Mouse (Mus musculus) gastrocnemius, postnatal 4 days (tissue): ENCODE measurements around the gene Dph6. TPM values are rescaled to one million over a fixed set of nuclear protein-coding genes. Genes with fewer than 3 reads are reported as not detected.

Experiments used
- DNase-seq, 2 experiments: peaks; one replicate each; pipeline ENCODE4 v3.0.0; 2021 to 2022; ENCODE audit warnings: low spot score in 2 of 2, mixed read lengths in 2 of 2
- total RNA-seq, 2 experiments: library from RNA; stranded (reverse); gene quantifications; 2 replicates each; pipeline ENCODE4 v1.2.3; 2021

Dph6 gene
- total RNA-seq, 2 experiments from 2014 or later, result 7.2 to 7.3 TPM

DNA sequence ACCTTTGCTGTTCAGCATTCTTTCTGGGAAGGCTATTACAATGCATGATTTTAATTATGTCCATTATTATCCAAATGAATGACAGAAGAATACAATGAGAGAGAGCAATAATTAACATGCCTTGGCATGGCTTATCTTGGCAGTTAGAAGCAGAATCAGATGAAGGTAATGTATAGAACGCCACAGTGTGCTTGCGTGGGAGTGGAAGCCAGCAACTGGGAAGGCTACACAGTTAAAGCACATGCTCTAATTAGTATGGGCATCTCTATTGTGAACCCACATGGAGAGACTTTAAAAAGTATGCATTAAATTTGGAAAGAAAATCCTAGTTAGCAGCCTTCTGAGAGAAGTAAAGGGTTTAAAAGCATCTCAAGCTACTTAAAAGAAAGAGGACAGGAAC is 112.4 kb downstream of the Dph6 start:
- DNase-seq, result no peak

DNA sequence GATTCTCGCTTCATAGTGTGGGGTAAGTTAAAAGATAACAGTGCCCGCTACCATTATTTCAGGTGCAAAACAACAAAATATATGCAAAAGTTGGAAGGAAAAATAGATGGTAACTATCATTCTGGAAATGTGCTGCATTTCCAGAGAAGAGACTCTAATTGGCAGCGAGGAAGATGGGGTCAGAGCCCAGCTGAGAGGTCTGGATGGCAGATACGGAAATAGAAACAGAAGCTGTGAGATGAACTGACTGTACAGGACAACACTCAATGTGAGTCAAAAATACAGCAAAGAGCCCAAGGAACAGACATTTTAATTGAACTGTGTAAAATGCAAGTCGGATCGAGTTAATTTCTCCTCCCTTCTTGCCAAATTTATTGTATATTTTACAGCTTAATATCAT is 114.3 kb downstream of the Dph6 start:
- no peak for DNase-seq

DNA sequence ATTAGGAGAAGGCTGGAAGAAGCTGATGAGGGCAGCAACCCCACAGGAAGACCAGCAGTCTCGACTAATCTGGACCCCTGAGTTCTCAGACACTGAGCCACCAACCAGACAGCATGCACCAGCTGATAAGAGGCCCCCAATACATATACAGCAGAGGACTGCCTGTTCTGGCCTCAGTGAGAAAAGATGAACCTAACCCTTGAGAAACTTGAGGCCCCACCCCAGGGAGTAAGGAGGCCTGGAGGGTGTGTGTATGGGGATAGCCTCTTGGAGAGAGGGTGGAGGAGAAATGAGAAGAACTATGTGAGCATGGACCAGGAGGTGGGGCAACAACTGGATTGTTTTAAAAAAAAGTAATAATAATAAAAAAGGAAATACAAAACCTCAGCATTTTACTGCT is 118.7 kb downstream of the Dph6 start:
- DNase-seq, result no peak

DNA sequence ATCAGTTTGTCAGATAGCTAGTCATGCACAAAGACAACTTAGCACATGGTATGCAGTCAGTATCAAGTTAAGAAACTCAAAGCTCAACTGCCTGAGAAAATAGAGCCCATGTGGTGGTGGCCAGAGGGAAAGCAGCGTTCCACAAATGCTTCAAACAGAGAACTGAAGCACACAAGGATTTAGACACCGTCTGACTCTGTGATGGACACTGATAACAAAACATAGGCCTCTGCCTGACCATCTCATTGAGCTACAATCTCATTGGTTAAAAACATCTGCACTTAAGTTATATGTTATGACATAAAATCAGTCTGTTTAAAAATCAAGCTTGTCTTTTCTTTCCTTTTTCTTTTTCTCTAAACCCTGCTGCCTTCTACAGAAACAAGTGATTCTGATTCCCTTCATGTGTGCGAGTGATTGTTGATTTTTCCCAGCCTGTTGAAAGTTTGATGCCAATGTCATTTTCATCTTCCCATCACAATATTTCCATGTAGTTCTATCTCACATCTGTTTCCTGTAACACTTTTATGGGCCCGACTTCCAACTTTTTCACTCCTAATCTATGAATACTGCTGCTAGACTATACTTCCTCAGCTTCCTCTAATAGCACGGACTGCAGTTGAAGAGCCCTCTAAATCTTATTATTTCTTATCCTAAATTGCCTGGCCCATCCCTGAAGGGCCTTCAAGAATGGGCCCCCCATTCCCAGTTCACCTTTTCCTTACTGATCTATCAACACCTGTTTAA is 123.6 kb downstream of the Dph6 start:
- no peak for DNase-seq

DNA sequence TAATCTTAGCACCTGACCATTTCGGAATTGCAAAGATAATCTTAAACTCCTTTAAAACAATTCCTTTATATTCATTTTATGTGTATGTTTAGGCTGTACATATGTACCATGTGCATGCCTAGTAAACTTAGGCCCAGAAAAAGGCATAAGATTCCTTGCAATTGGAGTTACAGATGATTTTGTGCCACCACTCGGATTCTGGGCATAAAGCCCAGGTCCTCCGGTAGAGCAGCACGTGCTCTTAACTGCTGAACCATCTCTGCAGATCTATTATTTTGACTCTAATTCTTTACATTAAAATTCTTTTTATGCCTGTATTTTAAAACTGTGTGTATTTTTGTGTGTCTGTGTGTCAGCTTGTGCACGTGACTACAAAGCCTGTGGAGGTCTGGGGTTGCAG is 134.3 kb downstream of the Dph6 start:
- DNase-seq, result no peak

DNA sequence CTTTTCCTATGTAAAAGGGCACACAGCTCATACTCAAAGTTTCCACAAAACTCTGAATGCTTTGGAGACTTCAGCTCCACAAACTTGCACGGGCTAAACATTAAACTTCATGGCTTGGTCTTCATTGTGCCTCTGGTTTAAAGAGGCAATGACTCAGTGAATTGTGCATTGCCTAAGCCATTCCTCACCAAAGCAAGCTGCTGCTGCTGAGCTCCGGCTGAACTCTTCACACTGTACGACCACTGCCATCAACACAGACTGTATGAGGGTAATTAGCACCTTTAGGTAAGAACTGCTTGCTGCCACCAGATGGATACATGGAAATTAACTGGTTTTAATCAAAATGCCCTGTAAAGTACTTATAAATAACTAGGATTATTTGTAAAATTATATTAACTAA is 134.9 kb downstream of the Dph6 start:
- DNase-seq, result no peak

DNA sequence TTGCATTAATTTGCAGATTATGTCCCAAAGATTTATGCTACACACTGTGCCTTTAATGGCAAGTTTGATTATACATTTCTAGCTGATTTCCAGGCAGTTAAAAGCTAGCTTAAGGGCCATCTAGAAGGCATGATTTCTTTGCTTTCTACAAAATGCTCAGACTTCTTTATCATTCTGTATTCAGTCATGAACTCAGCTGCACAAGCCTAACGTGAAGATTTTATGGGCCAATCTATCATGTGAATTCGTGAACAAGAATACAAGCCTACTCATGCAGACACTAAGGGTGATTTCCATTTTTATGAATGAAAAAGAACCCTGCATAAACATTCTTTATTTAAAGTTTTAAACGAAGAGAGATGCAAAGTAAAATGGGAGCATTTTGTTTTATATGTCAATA is 162.4 kb downstream of the Dph6 start:
- no peak for DNase-seq

DNA sequence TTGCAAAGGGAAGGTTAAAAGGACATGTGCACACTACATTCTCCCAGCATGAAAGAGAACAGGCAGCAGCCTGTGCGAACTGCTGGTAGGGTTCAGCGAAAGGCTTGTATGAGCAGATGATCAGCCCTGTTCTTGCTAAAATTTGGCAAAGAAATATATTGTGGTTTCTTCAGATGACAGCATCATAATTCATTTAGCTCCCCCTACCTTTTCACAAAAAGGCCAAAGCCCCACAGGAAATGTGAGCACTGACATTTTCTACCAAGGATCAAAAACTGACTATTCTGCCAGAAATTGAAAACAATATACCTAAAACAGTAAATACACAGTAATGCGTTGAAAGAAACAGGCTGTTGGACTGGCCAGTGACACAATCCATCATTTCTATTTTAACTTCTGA is 162.9 kb downstream of the Dph6 start:
- no peak for DNase-seq

DNA sequence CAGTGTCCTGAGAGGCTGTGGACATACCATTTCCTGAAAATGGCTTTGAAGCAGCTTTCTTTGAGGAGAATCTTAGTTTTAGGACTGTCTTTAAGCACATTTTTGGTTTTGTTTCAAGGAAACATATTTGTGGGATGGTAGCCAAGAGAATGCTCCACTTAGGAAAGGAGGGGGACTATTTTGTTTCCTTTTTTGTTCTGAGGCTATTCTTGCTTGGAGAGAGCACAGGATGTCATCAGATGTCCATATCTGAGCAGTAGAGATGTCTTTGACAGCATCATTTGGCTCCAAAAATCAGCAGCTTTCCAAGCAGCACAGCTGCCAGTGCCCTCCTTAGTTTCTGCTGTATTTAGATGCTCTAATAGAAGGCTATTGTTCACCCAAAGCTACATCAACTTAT is 167.8 kb downstream of the Dph6 start:
- DNase-seq, result no peak
